Mouse (Mus musculus) lung, embryonic 14.5 days (tissue): Measurements from ENCODE around the gene Phactr3. TPM values are rescaled to one million over a fixed set of nuclear protein-coding genes. Genes with fewer than 3 reads are reported as not detected.
A peak's percentile ranks its signal among the peaks of the same experiment; 100 is the strongest.

Experiments used
- ATAC-seq: fragments of 200-750 bp; cut with Nextera tagmentation; 2 replicates; pipeline ENCODE4 v1.8.0; 2017; ENCODE audit warnings: mild to moderate bottlenecking, moderate TSS enrichment, moderate library complexity; ENCODE audit not compliant: insufficient read depth
- DNase-seq: peaks from one replicate; pipeline ENCODE4 v3.0.0-alpha.2; 2015
- H3K27ac ChIP-seq: fragments of 300-500 bp; sonication (generic); 2 replicates; pipeline ENCODE4 v1.5.1; 2014; ENCODE audit warnings: low read depth, mild to moderate bottlenecking, moderate library complexity
- H3K27me3 ChIP-seq: fragments of 300-500 bp; sonication (generic); 2 replicates; pipeline ENCODE4 v1.6.1; 2014; ENCODE audit warnings: low read length, control low read depth; ENCODE audit not compliant: insufficient read depth
- H3K36me3 ChIP-seq: fragments of 300-500 bp; sonication (generic); 2 replicates; pipeline ENCODE4 v1.6.1; 2014; ENCODE audit warnings: control low read depth; ENCODE audit not compliant: insufficient read depth
- H3K4me1 ChIP-seq: fragments of 300-500 bp; sonication (generic); 2 replicates; pipeline ENCODE4 v1.6.1; 2014; ENCODE audit warnings: antibody characterized with exemption, control low read depth; ENCODE audit not compliant: insufficient read depth
- H3K4me2 ChIP-seq: fragments of 300-500 bp; sonication (generic); 2 replicates; pipeline ENCODE4 v1.6.1; 2014; ENCODE audit warnings: mild to moderate bottlenecking
- H3K4me3 ChIP-seq: fragments of 300-500 bp; sonication (generic); 2 replicates; pipeline ENCODE4 v1.5.1; 2014; ENCODE audit warnings: low read depth, low read length
- H3K9ac ChIP-seq: fragments of 300-500 bp; sonication (generic); 2 replicates; pipeline ENCODE4 v1.6.1; 2014
- H3K9me3 ChIP-seq: fragments of 300-500 bp; sonication (generic); 2 replicates; pipeline ENCODE4 v1.6.1; 2016; ENCODE audit warnings: low read depth, low read length, control low read depth
- CTCF ChIP-seq: IDR thresholded peaks from 2 replicates; pipeline ENCODE4 v1.5.1; 2016; ENCODE audit warnings: antibody characterized with exemption, low read depth
- WGBS: fragments of 180-500 bp; shearing (Covaris S2); extraction: QIAGEN DNeasy Blood & Tissue Kit; methylation state at CpG from one replicate; pipeline ENCODE4 v1.1.7; 2014; 5-methylcytosine and 5-hydroxymethylcytosine counted together
- polyA plus RNA-seq: library from polyadenylated mRNA; unstranded; fragments of >200 nt; fragmentation: Nextera tagmentation; extraction: Ambion mirVana; gene quantifications from 2 replicates; pipeline ENCODE4 v1.2.1, GENCODE M21; 2014

Phactr3 gene
- polyA plus RNA-seq, 1 experiment from 2014 or later: 0.33 TPM

DNA sequence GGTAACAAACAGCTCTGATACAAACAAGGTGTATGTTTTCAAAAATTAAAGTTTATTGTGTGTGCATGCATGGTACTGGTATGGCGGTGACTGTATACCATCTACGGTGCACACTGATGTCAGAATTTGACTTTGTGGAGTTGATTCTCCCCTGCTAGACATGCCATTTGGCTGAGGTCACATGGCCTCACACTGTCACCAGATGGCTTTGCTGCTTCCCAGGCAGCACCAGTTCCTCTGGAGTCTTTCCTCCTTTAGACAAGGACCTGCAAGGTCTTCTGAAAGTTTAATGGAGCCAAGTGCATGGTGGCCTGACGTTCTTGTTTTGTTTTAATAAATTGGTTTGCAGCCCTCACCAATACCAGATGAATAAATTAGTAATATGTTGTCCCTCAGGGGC, 118.3 kb downstream of the Phactr3 start:
- DNase-seq (no peak), ATAC-seq (no peak)
- Histone ChIP-seq H3K9ac (no peak overlapping the region), H3K4me2 (no peak overlapping the region), H3K4me1 (no peaks in the 10 kb centered on the region), H3K27ac (no peak overlapping the region), H3K36me3 (no peaks in the 10 kb centered on the region), H3K4me3 (no peak overlapping the region), H3K27me3 (no peaks in the 10 kb centered on the region), H3K9me3 (no peaks in the 10 kb centered on the region)
- 78% methylated on average over 3 of the region's 3 CpGs for WGBS
- TF ChIP-seq CTCF: no peak

DNA sequence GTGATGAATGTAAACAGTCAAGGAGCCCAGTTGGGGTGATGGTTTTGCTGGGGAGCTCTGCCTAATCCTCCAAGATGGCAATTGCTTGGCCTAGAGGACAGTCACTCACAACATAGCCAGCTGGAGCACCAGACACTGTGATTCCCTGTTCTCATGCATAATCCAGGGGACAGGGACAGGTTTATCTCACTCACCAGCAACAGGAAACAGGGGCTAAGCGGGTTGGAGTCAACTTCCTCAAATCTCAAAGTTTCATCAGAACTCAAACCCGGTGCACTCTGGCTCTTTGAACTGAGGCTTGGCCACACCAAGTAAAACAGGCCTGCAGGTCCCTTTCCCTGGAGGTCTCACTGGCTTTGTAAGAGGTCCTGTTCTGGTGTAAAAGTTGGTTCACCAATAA, 119.7 kb downstream of the Phactr3 start:
- Histone ChIP-seq H3K4me2 (no peak overlapping the region), H3K4me3 (no peak overlapping the region), H3K9me3 (no peaks in the 10 kb centered on the region), H3K4me1 (no peaks in the 10 kb centered on the region), H3K27me3 (no peaks in the 10 kb centered on the region), H3K9ac (no peak overlapping the region), H3K27ac (no peak overlapping the region), H3K36me3 (no peaks in the 10 kb centered on the region)
- no peak for TF ChIP-seq CTCF
- ATAC-seq (no peak), DNase-seq (no peak)
- 51% methylated on average over 2 of the region's 2 CpGs for WGBS

DNA sequence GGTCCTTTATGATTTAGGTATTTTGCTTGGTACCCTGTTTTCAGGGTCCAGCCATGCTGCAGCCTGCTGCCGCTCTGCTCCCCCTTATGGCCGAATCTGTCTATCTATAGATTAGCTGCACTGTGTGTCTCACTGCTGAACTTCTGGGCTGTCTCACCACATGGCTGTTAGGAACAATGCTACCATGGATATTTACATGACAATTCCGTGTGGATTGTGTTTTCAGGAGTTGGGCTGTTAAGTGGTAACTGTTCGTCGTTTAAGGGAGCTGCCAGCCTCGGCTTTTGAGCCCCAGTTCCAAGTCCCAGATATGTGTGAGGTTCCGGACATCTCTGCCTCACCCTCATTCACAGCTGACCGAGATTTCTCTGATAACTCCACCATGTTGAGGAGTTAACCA, 122.1 kb downstream of the Phactr3 start:
- ATAC-seq: no peak
- no peak overlapping the region for H3K9ac ChIP-seq
- H3K4me2 ChIP-seq: no peak overlapping the region
- no peaks in the 10 kb centered on the region for H3K4me1 ChIP-seq
- no peak for TF ChIP-seq CTCF
- 64% methylated on average over 8 of the region's 8 CpGs for whole genome bisulfite sequencing
- H3K27me3 ChIP-seq: no peaks in the 10 kb centered on the region
- no peak for DNase-seq
- H3K27ac ChIP-seq: no peak overlapping the region
- no peaks in the 10 kb centered on the region for H3K9me3 ChIP-seq
- H3K36me3 ChIP-seq: no peaks in the 10 kb centered on the region
- H3K4me3 ChIP-seq: no peak overlapping the region

DNA sequence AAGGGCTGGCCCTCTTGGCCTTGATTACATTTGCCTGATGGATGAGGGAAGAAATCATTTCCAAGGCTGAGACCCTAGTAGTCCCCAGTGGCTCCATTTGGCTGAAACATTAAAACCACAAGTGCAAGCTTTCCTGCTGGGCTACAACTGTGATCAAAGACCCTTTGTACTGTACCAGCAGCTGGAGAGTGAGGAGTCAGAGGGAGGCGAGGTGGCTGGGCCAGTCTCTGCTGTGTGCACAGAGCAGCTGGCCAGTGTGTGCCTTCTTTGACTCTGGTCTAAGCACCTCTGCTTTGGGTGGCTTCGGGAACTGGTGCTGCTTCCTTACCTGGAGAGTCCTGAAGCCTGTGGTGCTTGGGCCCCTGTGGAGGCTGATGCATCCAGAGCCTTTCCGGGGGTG, 122.6 kb downstream of the Phactr3 start:
- Histone ChIP-seq H3K4me3 (no peak overlapping the region), H3K4me2 (no peak overlapping the region), H3K27me3 (no peaks in the 10 kb centered on the region), H3K36me3 (no peaks in the 10 kb centered on the region), H3K4me1 (no peaks in the 10 kb centered on the region), H3K9me3 (no peaks in the 10 kb centered on the region), H3K9ac (no peak overlapping the region), H3K27ac (no peak overlapping the region)
- 33% methylated on average over 3 of the region's 3 CpGs for WGBS
- DNase-seq (no peak), ATAC-seq (no peak)
- TF ChIP-seq CTCF: no peak

DNA sequence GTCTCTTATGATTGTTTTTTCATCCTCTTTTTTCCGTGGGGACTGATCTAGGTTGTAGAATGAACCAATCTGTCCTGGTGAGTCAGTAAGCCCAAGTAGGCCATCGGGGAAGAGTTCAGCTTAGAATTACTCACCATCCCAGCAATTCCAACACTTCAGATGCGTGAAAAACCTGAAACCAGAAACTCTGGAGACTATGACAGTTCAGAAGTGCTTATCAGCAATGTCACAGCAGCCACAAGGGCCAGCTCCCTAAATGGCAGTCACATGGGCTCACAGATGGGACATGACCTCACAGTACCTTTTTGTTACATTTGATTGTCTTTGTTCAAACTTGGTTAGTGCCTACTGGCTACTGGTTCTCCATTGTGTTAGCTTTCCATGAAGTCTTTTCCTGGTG, 124.2 kb downstream of the Phactr3 start:
- H3K9ac ChIP-seq: no peak overlapping the region
- H3K4me1 ChIP-seq: no peaks in the 10 kb centered on the region
- ATAC-seq (no peak), DNase-seq (no peak)
- H3K36me3 ChIP-seq: no peaks in the 10 kb centered on the region
- H3K27me3 ChIP-seq: no peaks in the 10 kb centered on the region
- no peak for TF ChIP-seq CTCF
- H3K4me2 ChIP-seq: no peak overlapping the region
- H3K4me3 ChIP-seq: no peak overlapping the region
- WGBS: 54% methylated on average over 3 of the region's 3 CpGs
- H3K9me3 ChIP-seq: no peaks in the 10 kb centered on the region
- no peak overlapping the region for H3K27ac ChIP-seq

DNA sequence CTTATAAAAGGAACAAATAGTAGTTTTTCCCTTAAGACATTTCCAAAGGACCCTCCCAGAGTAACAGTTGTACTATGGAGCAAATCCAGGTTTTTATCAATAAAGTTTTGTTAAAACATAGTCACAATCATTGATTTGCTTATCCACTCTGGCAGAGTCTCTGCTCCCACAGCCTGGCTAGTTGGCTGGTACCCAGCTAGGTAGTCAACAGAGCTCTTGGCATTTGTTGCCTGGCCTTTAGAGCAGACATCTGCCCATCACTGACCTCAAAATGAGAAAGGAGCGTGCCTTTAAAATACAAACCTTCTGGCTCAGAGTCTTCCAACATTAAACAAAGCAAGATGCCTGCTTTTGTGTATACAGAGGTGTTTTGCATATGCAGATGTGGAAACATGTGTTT, 126.1 kb downstream of the Phactr3 start:
- ATAC-seq: no peak
- H3K27me3 ChIP-seq: no peaks in the 10 kb centered on the region
- no peaks in the 10 kb centered on the region for H3K36me3 ChIP-seq
- no peaks in the 10 kb centered on the region for H3K9me3 ChIP-seq
- no peak overlapping the region for H3K27ac ChIP-seq
- no peaks in the 10 kb centered on the region for H3K4me1 ChIP-seq
- 90% methylated on average over 1 of the region's 1 CpGs for WGBS
- no peak overlapping the region for H3K9ac ChIP-seq
- no peak overlapping the region for H3K4me2 ChIP-seq
- no peak for TF ChIP-seq CTCF
- no peak overlapping the region for H3K4me3 ChIP-seq
- no peak for DNase-seq

DNA sequence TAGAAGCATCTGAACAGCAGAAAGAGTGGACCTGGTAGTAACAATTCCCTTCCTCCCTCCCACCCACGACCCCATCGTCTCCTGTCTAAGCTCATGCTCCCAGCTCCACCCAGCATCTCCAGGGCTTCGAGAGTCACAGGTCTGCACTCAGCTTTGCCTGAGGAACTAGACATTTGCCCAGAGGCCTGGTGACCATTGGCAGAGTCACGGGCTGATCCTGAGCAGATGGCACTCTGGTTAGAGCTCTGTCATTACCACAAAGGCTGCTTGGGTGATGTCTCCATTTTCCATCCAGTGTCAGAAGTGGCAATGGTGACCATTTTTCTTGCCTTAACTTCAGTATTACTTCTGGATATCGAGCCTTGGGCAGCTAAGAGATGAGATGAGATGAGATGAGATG, 127.1 kb downstream of the Phactr3 start:
- Histone ChIP-seq H3K9ac (no peak overlapping the region), H3K4me3 (no peak overlapping the region), H3K36me3 (no peaks in the 10 kb centered on the region), H3K9me3 (no peaks in the 10 kb centered on the region), H3K4me1 (no peaks in the 10 kb centered on the region), H3K4me2 (no peak overlapping the region), H3K27ac (no peak overlapping the region), H3K27me3 (no peaks in the 10 kb centered on the region)
- DNase-seq (no peak), ATAC-seq (no peak)
- TF ChIP-seq CTCF: no peak
- WGBS: 72% methylated on average over 5 of the region's 5 CpGs

DNA sequence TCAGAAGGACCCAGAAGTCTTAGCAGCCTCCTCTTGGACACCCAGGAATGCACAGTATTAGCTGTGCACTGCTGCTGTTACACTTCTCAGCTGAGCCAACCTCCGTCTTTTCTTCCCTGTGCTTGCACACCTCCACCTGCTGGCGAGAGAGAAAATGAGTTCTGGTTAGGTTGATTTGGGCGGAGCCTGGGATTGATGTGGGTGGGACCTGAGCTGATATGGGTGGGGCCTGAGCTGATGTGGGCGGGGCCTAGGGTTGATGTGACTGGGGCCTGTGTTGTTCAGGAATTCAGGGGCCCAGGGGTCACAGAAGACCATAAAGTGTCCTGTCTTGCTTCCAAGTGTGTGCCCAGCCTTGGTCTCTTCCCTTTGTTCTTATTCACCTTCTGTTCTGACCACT, 128.0 kb downstream of the Phactr3 start:
- H3K27ac ChIP-seq: no peak overlapping the region
- H3K4me3 ChIP-seq: no peak overlapping the region
- no peaks in the 10 kb centered on the region for H3K27me3 ChIP-seq
- H3K9me3 ChIP-seq: no peaks in the 10 kb centered on the region
- 53% methylated on average over 4 of the region's 4 CpGs for WGBS
- no peak overlapping the region for H3K9ac ChIP-seq
- H3K36me3 ChIP-seq: no peaks in the 10 kb centered on the region
- H3K4me2 ChIP-seq: no peak overlapping the region
- ATAC-seq (peak; percentile 31; the same call in 1 of the 2 replicates), DNase-seq (no peak)
- H3K4me1 ChIP-seq: no peaks in the 10 kb centered on the region
- 0 out of 2 replicates have a peak, but pooled peaks have one; percentile 15 for TF ChIP-seq CTCF
